Mouse (Mus musculus): ENCODE data around the gene Itga10. TPM values are rescaled to one million over a fixed set of nuclear protein-coding genes. Genes with fewer than 3 reads are reported as not detected.

Gene Itga10
- polyA plus RNA-seq, 1 experiment from 2014 or later: 0.75 TPM

- Histone ChIP-seq H3K4me2 (no peak overlapping the region), H3K4me1 (replicated peaks) (peaks cover 17% of the 10 kb centered on the region), H3K4me3 (no peak overlapping the region), H3K36me3 (no peaks in the 10 kb centered on the region), H3K9me3 (replicated peaks) (no peaks in the 10 kb centered on the region), H3K9ac (no peak overlapping the region), H3K27me3 (replicated peaks) (peaks cover 9% of the 10 kb centered on the region), H3K27ac (ENCODE audit: poor library complexity, severe bottlenecking) (no peak overlapping the region)
- WGBS: 36% methylated on average over 1 of the region's 1 CpGs
- ATAC-seq (ENCODE audit: insufficient number of reproducible peaks, low FRiP score): no peak
Measured at GRCm38 (mm10) chr3:96667316-96667715, 21.9 kb downstream of the Itga10 start.

- peaks cover 11% of the 10 kb centered on the region for H3K4me1 ChIP-seq (replicated peaks)
- no peaks in the 10 kb centered on the region for H3K9me3 ChIP-seq (replicated peaks)
- WGBS: 89% methylated on average over 5 of the region's 5 CpGs
- peaks cover 9% of the 10 kb centered on the region for H3K27me3 ChIP-seq (replicated peaks)
- H3K4me3 ChIP-seq: no peak overlapping the region
- H3K27ac ChIP-seq (ENCODE audit: poor library complexity, severe bottlenecking): no peak overlapping the region
- H3K4me2 ChIP-seq: no peak overlapping the region
- no peaks in the 10 kb centered on the region for H3K36me3 ChIP-seq
- H3K9ac ChIP-seq: no peak overlapping the region
- no peak for ATAC-seq (ENCODE audit: insufficient number of reproducible peaks, low FRiP score)
Measured at GRCm38 (mm10) chr3:96668424-96669067, 23.2 kb downstream of the Itga10 start.

- Histone ChIP-seq H3K4me2 (peak within 1 kb of the TSS; percentile 80), H3K4me3 (peak within 1 kb of the TSS; percentile 46), H3K4me1 (replicated peaks) (peaks cover 6% of the 10 kb centered on the region), H3K27me3 (replicated peaks) (peaks cover 9% of the 10 kb centered on the region), H3K36me3 (no peaks in the 10 kb centered on the region), H3K9me3 (replicated peaks) (no peaks in the 10 kb centered on the region), H3K9ac (peak within 1 kb of the TSS; percentile 52), H3K27ac (ENCODE audit: poor library complexity, severe bottlenecking) (no peak within 1 kb of the TSS)
- peak; percentile 90 for ATAC-seq (ENCODE audit: insufficient number of reproducible peaks, low FRiP score)
- WGBS: 6% methylated on average over 35 of the region's 35 CpGs
Measured at GRCm38 (mm10) chr3:96669727-96670468, 24.5 kb downstream of the Itga10 start, which contains the start of gene Ankrd35. TSS of gene Ankrd35 (plus strand) at chr3:96670131.

GRCm38 (mm10) chr3:96671519-96671918, 26.1 kb downstream of the Itga10 start:
- Histone ChIP-seq H3K36me3 (no peaks in the 10 kb centered on the region), H3K4me2 (no peak overlapping the region), H3K9me3 (replicated peaks) (no peaks in the 10 kb centered on the region), H3K4me3 (no peak overlapping the region), H3K27me3 (replicated peaks) (peaks cover 9% of the 10 kb centered on the region), H3K4me1 (replicated peaks) (peaks cover 6% of the 10 kb centered on the region), H3K27ac (ENCODE audit: poor library complexity, severe bottlenecking) (no peak overlapping the region), H3K9ac (no peak overlapping the region)
- ATAC-seq (ENCODE audit: insufficient number of reproducible peaks, low FRiP score): no peak
- 90% methylated on average over 5 of the region's 5 CpGs for WGBS

- 63% methylated on average over 4 of the region's 4 CpGs for WGBS
- Histone ChIP-seq H3K4me1 (replicated peaks) (peaks cover 6% of the 10 kb centered on the region), H3K27ac (ENCODE audit: poor library complexity, severe bottlenecking) (no peak overlapping the region), H3K27me3 (replicated peaks) (peaks cover 9% of the 10 kb centered on the region), H3K4me2 (no peak overlapping the region), H3K4me3 (no peak overlapping the region), H3K36me3 (no peaks in the 10 kb centered on the region), H3K9ac (no peak overlapping the region), H3K9me3 (replicated peaks) (no peaks in the 10 kb centered on the region)
- no peak for ATAC-seq (ENCODE audit: insufficient number of reproducible peaks, low FRiP score)
Measured at GRCm38 (mm10) chr3:96673514-96673913, 28.1 kb downstream of the Itga10 start.

- H3K27me3 ChIP-seq (replicated peaks): peaks cover 13% of the 10 kb centered on the region
Measured at GRCm38 (mm10) chr3:96674442-96674841, 29.1 kb downstream of the Itga10 start.

GRCm38 (mm10) chr3:96675171-96675570, 29.8 kb downstream of the Itga10 start:
- 85% methylated on average over 3 of the region's 3 CpGs for WGBS
- Histone ChIP-seq H3K9ac (no peak overlapping the region), H3K36me3 (no peaks in the 10 kb centered on the region), H3K4me2 (no peak overlapping the region), H3K9me3 (replicated peaks) (no peaks in the 10 kb centered on the region), H3K27me3 (replicated peaks) (peaks cover 20% of the 10 kb centered on the region), H3K27ac (ENCODE audit: poor library complexity, severe bottlenecking) (no peak overlapping the region), H3K4me3 (no peak overlapping the region), H3K4me1 (replicated peaks) (peaks cover 6% of the 10 kb centered on the region)
- no peak for ATAC-seq (ENCODE audit: insufficient number of reproducible peaks, low FRiP score)

More at GRCm38 (mm10) chr3:96674442-96674841, 29.1 kb downstream of the Itga10 start:
- no peak overlapping the region for H3K9ac ChIP-seq
- no peak overlapping the region for H3K4me3 ChIP-seq
- ATAC-seq (ENCODE audit: insufficient number of reproducible peaks, low FRiP score): no peak
- WGBS: 62% methylated on average over 8 of the region's 8 CpGs
- H3K4me2 ChIP-seq: no peak overlapping the region
- H3K36me3 ChIP-seq: no peaks in the 10 kb centered on the region
- H3K4me1 ChIP-seq (replicated peaks): peaks cover 6% of the 10 kb centered on the region
- H3K9me3 ChIP-seq (replicated peaks): no peaks in the 10 kb centered on the region
- H3K27ac ChIP-seq (ENCODE audit: poor library complexity, severe bottlenecking): no peak overlapping the region

- WGBS: 62% methylated on average over 3 of the region's 3 CpGs
- no peak overlapping the region for H3K9ac ChIP-seq
- H3K4me3 ChIP-seq: no peak overlapping the region
- no peaks in the 10 kb centered on the region for H3K36me3 ChIP-seq
- peaks cover 1% of the 10 kb centered on the region for H3K4me1 ChIP-seq (replicated peaks)
- H3K4me2 ChIP-seq: no peak overlapping the region
- no peak for ATAC-seq (ENCODE audit: insufficient number of reproducible peaks, low FRiP score)
- peaks cover 25% of the 10 kb centered on the region for H3K27me3 ChIP-seq (replicated peaks)
- no peaks in the 10 kb centered on the region for H3K9me3 ChIP-seq (replicated peaks)
- no peak overlapping the region for H3K27ac ChIP-seq (ENCODE audit: poor library complexity, severe bottlenecking)
Measured at GRCm38 (mm10) chr3:96675690-96676089, 30.3 kb downstream of the Itga10 start.

DNA sequence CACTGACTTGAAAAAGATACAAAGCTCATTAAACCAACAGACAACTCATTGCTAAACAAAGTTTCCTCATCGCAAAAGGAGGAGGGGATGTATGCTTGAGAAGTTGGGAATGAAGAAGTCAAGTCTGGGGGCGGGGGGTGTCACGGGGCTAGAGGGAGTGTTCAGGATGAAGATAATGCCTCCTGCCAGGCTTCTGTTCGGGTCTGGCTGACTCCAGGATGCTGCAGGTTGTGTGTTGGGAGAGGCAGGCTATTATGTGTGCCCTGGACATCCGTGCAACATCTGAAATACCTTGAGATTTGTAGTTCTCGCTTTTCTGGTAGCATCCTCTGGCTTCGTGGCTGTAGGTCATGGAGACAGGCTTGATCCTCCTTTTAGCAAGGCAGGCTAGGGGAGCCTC, 33.1 kb downstream of the Itga10 start:
- ATAC-seq (ENCODE audit: insufficient number of reproducible peaks, low FRiP score): no peak
- Histone ChIP-seq H3K27ac (ENCODE audit: poor library complexity, severe bottlenecking) (no peak overlapping the region), H3K4me3 (no peak overlapping the region), H3K36me3 (no peaks in the 10 kb centered on the region), H3K4me2 (no peak overlapping the region), H3K27me3 (replicated peaks) (peaks cover 26% of the 10 kb centered on the region), H3K9me3 (replicated peaks) (no peaks in the 10 kb centered on the region), H3K9ac (no peak overlapping the region), H3K4me1 (replicated peaks) (no peaks in the 10 kb centered on the region; the same call in 1 of the 2 replicates)
- WGBS: 65% methylated on average over 7 of the region's 7 CpGs

- WGBS: 9% methylated on average over 5 of the region's 5 CpGs
- peak; percentile 18; the same call in 1 of the 2 replicates for ATAC-seq (ENCODE audit: insufficient number of reproducible peaks, low FRiP score)
- no peak overlapping the region for H3K4me3 ChIP-seq
- H3K27me3 ChIP-seq (replicated peaks): peaks cover 33% of the 10 kb centered on the region
- H3K36me3 ChIP-seq: no peaks in the 10 kb centered on the region
- H3K9me3 ChIP-seq (replicated peaks): no peaks in the 10 kb centered on the region
- no peak overlapping the region for H3K9ac ChIP-seq
- H3K4me1 ChIP-seq (replicated peaks): peaks cover 3% of the 10 kb centered on the region
- no peak overlapping the region for H3K27ac ChIP-seq (ENCODE audit: poor library complexity, severe bottlenecking)
- no peak overlapping the region for H3K4me2 ChIP-seq
Measured at GRCm38 (mm10) chr3:96679159-96679674, 33.8 kb downstream of the Itga10 start.

DNA sequence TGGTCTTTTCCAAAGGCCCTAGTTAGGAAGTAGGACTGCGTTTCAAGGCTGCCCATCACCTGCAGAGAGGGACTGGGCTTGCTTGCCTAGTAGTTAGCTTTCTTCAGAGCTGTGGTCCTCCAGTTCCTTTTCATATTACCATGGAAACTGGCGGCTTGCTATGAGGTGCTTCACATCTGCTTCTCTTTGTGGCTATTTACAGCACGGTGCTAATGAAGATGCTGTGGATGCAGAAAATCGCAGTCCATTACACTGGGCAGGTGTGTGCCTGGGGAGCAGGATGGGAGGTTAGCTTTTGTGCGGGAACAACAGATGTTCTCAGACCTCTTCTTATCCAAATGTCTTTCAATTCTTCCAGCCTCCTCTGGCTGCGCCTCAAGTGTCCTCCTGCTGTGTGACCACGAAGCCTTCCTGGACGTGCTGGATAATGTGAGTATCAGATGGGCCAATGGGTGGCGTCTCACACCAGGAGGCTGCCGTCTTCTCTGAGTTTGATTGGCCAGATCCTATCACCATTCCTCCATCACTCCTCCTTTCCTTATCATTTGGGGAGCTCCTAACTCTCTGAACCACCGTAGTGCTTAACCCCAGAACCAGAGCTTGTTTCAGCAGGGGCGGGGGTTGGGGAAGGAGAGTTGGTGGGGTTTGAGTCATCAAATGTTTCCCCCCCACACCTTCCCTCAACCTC, 35.0 kb downstream of the Itga10 start:
- Histone ChIP-seq H3K27me3 (replicated peaks) (peaks cover 45% of the 10 kb centered on the region), H3K4me2 (no peak overlapping the region), H3K4me3 (no peak overlapping the region), H3K9ac (0 out of 2 replicates have a peak overlapping the region, but pooled peaks have one; percentile 13), H3K9me3 (replicated peaks) (no peaks in the 10 kb centered on the region), H3K36me3 (no peaks in the 10 kb centered on the region), H3K4me1 (replicated peaks) (peaks cover 15% of the 10 kb centered on the region), H3K27ac (ENCODE audit: poor library complexity, severe bottlenecking) (no peak overlapping the region)
- WGBS: 25% methylated on average over 12 of the region's 12 CpGs
- no peak for ATAC-seq (ENCODE audit: insufficient number of reproducible peaks, low FRiP score)

All from heart, embryonic 12.5 days (tissue).